Mouse (Mus musculus) mesoderm, embryonic 11.5 days (tissue): ENCODE measurements around the gene Olfr1431.
"Not testable (repeated sequence)": the region's sequence is repeated elsewhere in the genome, so short reads cannot be mapped to it uniquely, and the experiment has no call there.

Experiments used
- DNase-seq: peaks from one replicate; pipeline ENCODE4 v3.0.0-alpha.2; 2012; ENCODE audit warnings: low read depth, low spot score

The Olfr1431 gene

DNA sequence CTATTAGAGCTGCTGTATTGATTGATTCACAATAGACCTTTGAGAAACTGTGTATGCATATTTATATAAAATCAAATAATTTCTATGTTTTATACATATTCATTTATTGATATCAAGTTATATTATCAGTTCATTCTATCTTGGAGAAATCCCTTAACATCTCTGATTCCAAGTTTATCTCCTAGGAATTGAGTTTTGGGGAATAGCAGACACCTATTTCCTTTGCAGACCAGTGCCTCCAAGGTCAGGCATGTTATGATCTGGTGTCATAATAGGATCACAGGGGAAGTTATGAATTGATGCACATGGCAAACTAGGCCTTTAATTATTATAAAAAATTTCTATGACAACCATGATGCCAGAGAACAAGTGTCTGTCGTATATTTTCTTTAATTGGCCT, at the start of gene Olfr1431:
TSS of gene Olfr1431 (plus strand) at position 301 of the 400 bp plus-strand sequence.
- DNase-seq, result no peak

GRCm38 (mm10) chr19:12170062-12170599, 30.3 kb upstream of the Olfr1431 start, which contains the start of gene Olfr1555-ps1:
Olfr1555-ps1 (minus strand) TSS chr19:12170112.
- DNase-seq, result not testable (repeated sequence)

- DNase-seq, result not testable (repeated sequence)
These were observed 25.0 kb upstream of the Olfr1431 start for GRCm38 (mm10) chr19:12175431-12175830.

DNA sequence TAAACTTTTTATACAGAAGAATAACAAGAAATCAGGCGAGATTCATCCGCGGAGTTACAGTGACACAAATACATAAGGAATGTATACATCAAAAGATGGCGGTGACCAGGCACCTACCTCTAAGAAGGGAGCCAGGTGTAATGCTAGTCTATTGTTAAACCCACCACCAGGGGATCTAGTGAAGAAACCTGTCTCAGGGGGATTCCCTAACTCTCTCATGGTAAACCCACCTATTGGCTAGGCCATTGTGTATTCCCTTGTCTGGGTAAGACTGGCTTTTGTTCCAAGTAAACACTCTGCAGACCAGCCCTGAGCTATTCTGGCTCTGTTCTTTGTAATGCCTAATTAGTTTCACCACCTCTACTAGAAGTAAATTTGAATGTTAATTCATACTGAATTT, 1.4 kb upstream of the Olfr1431 start:
- not testable (repeated sequence) for DNase-seq

DNA sequence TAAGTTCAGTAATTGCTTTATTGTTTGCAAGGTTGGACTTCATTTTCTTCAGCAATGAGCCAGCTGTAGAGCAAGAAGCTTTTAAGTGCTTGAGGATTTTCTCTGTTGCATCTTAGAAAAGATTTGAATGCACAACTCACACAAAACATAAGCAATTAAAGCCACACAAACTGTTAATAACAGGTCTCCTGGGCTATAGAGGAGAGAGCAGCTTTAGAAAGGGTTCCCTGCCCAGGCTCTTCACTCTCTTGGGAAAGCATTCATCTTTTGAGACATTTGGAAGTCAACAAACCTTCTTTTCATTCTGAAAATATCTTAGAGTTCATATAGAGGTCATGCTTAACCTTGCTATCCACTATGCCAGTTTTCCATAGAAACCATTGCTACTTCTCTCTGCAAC, 32.1 kb downstream of the Olfr1431 start, which contains the start of gene Olfr1432:
TSS of gene Olfr1432 (minus strand) at position 101 of the 400 bp plus-strand sequence.
- DNase-seq, result not testable (repeated sequence)

DNA sequence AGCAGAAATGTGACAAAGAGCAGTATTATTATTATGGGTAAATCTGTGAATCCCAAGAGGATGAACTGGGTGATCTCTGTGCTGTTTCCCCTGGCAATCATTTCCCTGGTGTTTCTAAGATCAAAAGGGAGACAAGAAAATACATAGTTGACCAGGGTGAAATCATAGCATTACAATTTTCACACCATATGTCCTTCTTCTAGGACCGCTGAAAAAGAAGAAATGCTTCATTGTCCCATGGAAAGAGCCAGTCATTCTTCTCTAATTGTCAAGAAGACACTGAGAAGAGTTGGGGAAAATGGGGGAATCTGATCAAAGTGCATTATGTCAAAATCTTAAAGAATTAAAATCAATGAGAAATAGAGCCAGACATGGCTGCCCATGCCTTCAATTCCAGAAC, 41.1 kb downstream of the Olfr1431 start, which contains the start of gene Olfr262:
TSS of gene Olfr262 (minus strand) at position 101 of the 400 bp plus-strand sequence.
- no peak for DNase-seq

- no peak for DNase-seq
These were observed 60.3 kb downstream of the Olfr1431 start, which contains the start of gene Olfr235 for GRCm38 (mm10) chr19:12260732-12261131. Olfr235 (plus strand) TSS chr19:12261032.
